12 mouse cellular contexts compared by ENCODE assay signal in genomic region chr3:102152872-102153271, GRCm38 (mm10). TPM values are rescaled to one million over a fixed set of nuclear protein-coding genes. Genes with fewer than 3 reads are reported as not detected.
DNase-seq lines count a peak whose midpoint lies in the region; ATAC-seq and TF ChIP-seq lines count a peak whose summit lies in the region.
"Had no signal": no experiment of that assay in that cellular context is flagged by ENCODE, and none has a peak within 500 bp of the region (broad histone marks: within the 10 kb centered on the region; RNA-seq: fewer than 3 reads in every experiment).

No protein-coding gene starts in this region.

- no peak for TF ChIP-seq CTCF in lung, embryonic 14.5 days (IDR thresholded peaks at IDR 0.05; ENCODE audit: low read depth)

- 16% methylated on average over 4 of the region's 4 CpGs for WGBS in lung, embryonic 14.5 days

- peaks cover 13% of the 10 kb centered on the region for H3K36me3 ChIP-seq in lung, embryonic 14.5 days (ENCODE audit: insufficient read depth)

- peak overlapping the region; percentile 41 for H3K4me2 ChIP-seq in lung, embryonic 14.5 days

- H3K9ac ChIP-seq in lung, embryonic 14.5 days = no peak overlapping the region

- no peaks in the 10 kb centered on the region for H3K27me3 ChIP-seq in lung, embryonic 14.5 days (ENCODE audit: insufficient read depth, low read length)

- no peak overlapping the region for H3K4me3 ChIP-seq in lung, embryonic 14.5 days (ENCODE audit: low read depth, low read length)

- DNase-seq in heart, adult 11 months = peak; percentile 84
- no peak for DNase-seq in heart, postnatal 14 days
- DNase-seq in ES-CJ7 (ENCODE audit: low read depth, low spot score) = peak; percentile 81
- peak; percentile 36 to 41 for DNase-seq in kidney, adult 8-10 months
- DNase-seq in lung, embryonic 14.5 days = peak; percentile 68
- DNase-seq in left cerebral cortex, postnatal 4 days = no peak
- DNase-seq in natural killer cell, adult 2 months (ENCODE audit: low spot score in 2 of 2) = no peak
- DNase-seq in right cerebral cortex, postnatal 36 days (ENCODE audit: low spot score in 2 of 2) = no peak
- DNase-seq: adrenal gland, postnatal 25 days; cerebellum, postnatal 25 days had no signal

- H3K4me1 ChIP-seq in lung, embryonic 14.5 days (ENCODE audit: insufficient read depth) = peaks cover 19% of the 10 kb centered on the region

- intact Hi-C loops in heart, postnatal 14 days (cut with DNase I) = no loop called here
- intact Hi-C loops in left cerebral cortex, postnatal 4 days (cut with DNase I) = no loop called here

- peak overlapping the region; percentile 93 for H3K27ac ChIP-seq in lung, embryonic 14.5 days (ENCODE audit: low read depth)
- H3K27ac ChIP-seq: macrophage had no signal

- no peaks in the 10 kb centered on the region for H3K9me3 ChIP-seq in lung, embryonic 14.5 days (ENCODE audit: low read depth, low read length)

- peak; percentile 66 for ATAC-seq in lung, embryonic 14.5 days (ENCODE audit: insufficient read depth)

RNA-seq across cellular contexts. Expression of gene Vangl1, which starts 51.6 kb away (rescaled TPM):
- total RNA-seq in heart, postnatal 14 days (2021) = 10 to 100 TPM; 19.0 to 20.0 TPM
- polyA plus RNA-seq in lung, embryonic 14.5 days (2014; fragmentation: Nextera tagmentation; extraction: Ambion mirVana) = 22.9 and 28.4 TPM in 2 replicates
- total RNA-seq in left cerebral cortex, postnatal 4 days (2021) = 10 to 100 TPM; 10.4 to 12.8 TPM
- total RNA-seq: neutrophil, adult 5-6 weeks had no signal

Comparison
In these comparisons a context has a peak if more than half of its experiments do, and no peak if none do; other contexts are left out.
1. DNase-seq: peak in heart, adult 11 months (single experiment), ES-CJ7 (single experiment), kidney, adult 8-10 months (2 of 2) and lung, embryonic 14.5 days (single experiment); none in heart, postnatal 14 days (0 of 2), left cerebral cortex, postnatal 4 days (single experiment), natural killer cell, adult 2 months (0 of 2) and right cerebral cortex, postnatal 36 days (0 of 2).